Mouse (Mus musculus): ENCODE measurements around the gene B3galt4.

- no peak for TF ChIP-seq POLR2A (IDR thresholded peaks at IDR 0.05; ENCODE audit: low read depth, low read length)
- TF ChIP-seq CTCF (conservative IDR thresholded peaks at IDR 0.05; ENCODE audit: insufficient read depth, insufficient read length, low read depth, low read length) = no peak
Observed at GRCm38 (mm10) chr17:33958451-33958850, 7.2 kb upstream of the B3galt4 start.
